8 mouse cellular contexts compared by ENCODE assay signal in the genomic region with DNA sequence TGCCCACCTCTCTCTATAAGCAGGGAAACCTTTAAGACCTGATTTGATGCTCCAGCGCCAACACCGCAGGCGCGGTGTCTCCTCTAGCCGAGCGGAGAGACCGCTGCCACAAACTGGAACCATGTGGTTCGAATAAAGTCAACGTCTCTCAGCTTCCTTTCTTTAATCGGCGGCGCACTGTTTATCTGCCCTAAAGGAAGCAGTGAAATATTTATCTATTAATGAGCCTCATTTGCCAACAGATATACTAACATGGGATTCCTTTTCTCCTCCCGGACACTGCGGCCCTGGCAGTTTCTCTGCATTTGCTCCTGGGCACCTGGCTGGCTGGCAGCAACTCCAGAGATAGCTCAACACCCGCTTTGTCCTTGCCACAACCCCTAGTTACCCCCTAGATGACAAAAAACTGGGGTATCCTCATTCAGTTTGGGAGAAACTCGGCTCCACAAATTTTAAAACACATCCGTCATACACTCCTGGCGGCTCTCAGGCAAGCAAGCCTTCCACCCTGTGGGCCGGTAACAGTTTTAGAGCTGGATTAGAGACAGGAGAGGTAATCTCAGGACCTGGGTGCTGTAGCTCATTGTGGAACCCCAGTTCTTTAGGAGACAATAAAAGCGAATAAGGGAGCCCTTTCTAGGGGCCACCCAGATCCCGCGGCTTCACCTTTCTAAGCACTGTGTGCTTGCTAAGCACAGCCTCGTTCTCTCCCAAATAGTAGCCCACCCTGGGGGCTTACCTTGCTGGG. TPM values are rescaled to one million over a fixed set of nuclear protein-coding genes. Genes with fewer than 3 reads are reported as not detected.
DNase-seq lines count a peak whose midpoint lies in the region; ATAC-seq and TF ChIP-seq lines count a peak whose summit lies in the region.
"Had no signal": no experiment of that assay in that cellular context is flagged by ENCODE, and none has a peak within 500 bp of the region (broad histone marks: within the 10 kb centered on the region; RNA-seq: fewer than 3 reads in every experiment).

No protein-coding gene starts in this region.

- no peaks in the 10 kb centered on the region for H3K9me3 ChIP-seq in heart, embryonic 16.5 days (replicated peaks; ENCODE audit: control insufficient read depth, low read length)
- H3K9me3 ChIP-seq in limb, embryonic 10.5 days (replicated peaks), result no peaks in the 10 kb centered on the region

- no peak for ATAC-seq in heart, embryonic 16.5 days (replicated peaks; ENCODE audit: extremely low read depth, insufficient read depth, low FRiP score)
- ATAC-seq in monocyte, adult 5-6 weeks (replicated peaks; ENCODE audit: insufficient number of reproducible peaks, low FRiP score, low TSS enrichment, poor library complexity, severe bottlenecking), result no peak
- ATAC-seq in frontal cortex, adult (ENCODE audit: low TSS enrichment), result no peak

- H3K27ac ChIP-seq in testis, adult 2 months (ENCODE audit: control insufficient read depth, insufficient read depth, low read depth, low read length), result no peak overlapping the region
- H3K27ac ChIP-seq in heart, embryonic 16.5 days (ENCODE audit: low read length), result no peak overlapping the region
- peak overlapping the region; percentile 99 for H3K27ac ChIP-seq in limb, embryonic 10.5 days

- TF ChIP-seq CTCF in testis, adult 2 months (IDR thresholded peaks at IDR 0.05; ENCODE audit: control insufficient read depth, insufficient read depth, insufficient replicate concordance, low read depth, low read length), result no peak

- DNase-seq in testis, postnatal 14 days (ENCODE audit: low spot score), result no peak
- peak; percentile 76 for DNase-seq in limb, embryonic 10.5 days (ENCODE audit: low spot score)
- no peak for DNase-seq in layer of hippocampus, postnatal 36 days

- H3K27me3 ChIP-seq in testis, adult 2 months (ENCODE audit: control insufficient read depth, insufficient read depth, low read length), result peaks cover 9% of the 10 kb centered on the region
- H3K27me3 ChIP-seq in heart, embryonic 16.5 days (ENCODE audit: control insufficient read depth, insufficient read depth, low read length), result peaks cover 99% of the 10 kb centered on the region
- H3K27me3 ChIP-seq in limb, embryonic 10.5 days (ENCODE audit: low read depth, poor library complexity, severe bottlenecking), result peaks cover 44% of the 10 kb centered on the region

- no peak overlapping the region for H3K9ac ChIP-seq in heart, embryonic 16.5 days (ENCODE audit: low read length)

- H3K36me3 ChIP-seq in testis, adult 2 months (ENCODE audit: control insufficient read depth, insufficient read depth, low read length), result no peaks in the 10 kb centered on the region
- no peaks in the 10 kb centered on the region for H3K36me3 ChIP-seq in heart, embryonic 16.5 days (ENCODE audit: control insufficient read depth, insufficient read depth)
- H3K36me3 ChIP-seq in limb, embryonic 10.5 days, result peaks cover 8% of the 10 kb centered on the region; the same call in 1 of the 2 replicates

- TF ChIP-seq POLR2A in testis, adult 2 months (IDR thresholded peaks at IDR 0.05; ENCODE audit: control insufficient read depth, low read depth, low read length), result no peak

- 9% methylated on average over 23 of the region's 23 CpGs for WGBS in heart, embryonic 16.5 days
- 2% methylated on average over 23 of the region's 23 CpGs for WGBS in limb, embryonic 10.5 days

- H3K4me3 ChIP-seq in testis, adult 2 months (ENCODE audit: control insufficient read depth, low read depth, low read length), result peak overlapping the region; percentile 49; the same call in 1 of the 2 replicates
- H3K4me3 ChIP-seq in heart, embryonic 16.5 days (ENCODE audit: low read length), result no peak overlapping the region
- peak overlapping the region; percentile 90 for H3K4me3 ChIP-seq in limb, embryonic 10.5 days

- H3K4me2 ChIP-seq in heart, embryonic 16.5 days (ENCODE audit: low read depth, low read length), result peak overlapping the region; percentile 53; the same call in 1 of the 2 replicates

- peaks cover 36% of the 10 kb centered on the region for H3K4me1 ChIP-seq in testis, adult 2 months (ENCODE audit: control insufficient read depth, insufficient read depth, low read length)
- H3K4me1 ChIP-seq in heart, embryonic 16.5 days (ENCODE audit: control insufficient read depth, insufficient read depth, low read length), result peaks cover 13% of the 10 kb centered on the region
- peaks cover 83% of the 10 kb centered on the region for H3K4me1 ChIP-seq in limb, embryonic 10.5 days

RNA-seq across cellular contexts. Expression of gene Hoxa7, which starts 3.6 kb away (rescaled TPM):
- polyA plus RNA-seq in testis, adult 2 months (2012; rRNA removed), result 0.48 and 0.72 TPM in 2 replicates
- polyA plus RNA-seq in heart, embryonic 16.5 days (2015; fragmentation: Nextera tagmentation; extraction: Ambion mirVana), result 0.35 and 0.38 TPM in 2 replicates
- polyA plus RNA-seq in limb, embryonic 10.5 days (2016; fragmentation: Nextera tagmentation; extraction: Ambion mirVana), result 24.7 and 24.8 TPM in 2 replicates
- total RNA-seq in monocyte, adult 5-6 weeks (2017), result not detected in 3 replicates
- not detected for total RNA-seq in layer of hippocampus, postnatal 36 days (2021)

RNA-seq across cellular contexts. Expression of gene Gm28308, which starts 4.9 kb away (rescaled TPM):
- polyA plus RNA-seq in testis, adult 2 months (2012; rRNA removed), result not detected in 2 replicates
- not detected in 2 replicates for polyA plus RNA-seq in heart, embryonic 16.5 days (2015; fragmentation: Nextera tagmentation; extraction: Ambion mirVana)
- 0.79 and 1.2 TPM in 2 replicates for polyA plus RNA-seq in limb, embryonic 10.5 days (2016; fragmentation: Nextera tagmentation; extraction: Ambion mirVana)
- 5.6 TPM in 1 of 3 replicates, not detected in the others for total RNA-seq in monocyte, adult 5-6 weeks (2017)
- not detected for total RNA-seq in layer of hippocampus, postnatal 36 days (2021)
- total RNA-seq: heart, postnatal 36 days had no signal

RNA-seq across cellular contexts. Expression of gene Hoxa3, which starts 4.9 kb away (rescaled TPM):
- polyA plus RNA-seq in testis, adult 2 months (2012; rRNA removed), result 5.4 and 5.8 TPM in 2 replicates
- polyA plus RNA-seq in heart, embryonic 16.5 days (2015; fragmentation: Nextera tagmentation; extraction: Ambion mirVana), result 0.89 and 1.3 TPM in 2 replicates
- 7.0 and 7.9 TPM in 2 replicates for polyA plus RNA-seq in limb, embryonic 10.5 days (2016; fragmentation: Nextera tagmentation; extraction: Ambion mirVana)
- 0.29 TPM in 1 of 3 replicates, not detected in the others for total RNA-seq in monocyte, adult 5-6 weeks (2017)
- not detected for total RNA-seq in layer of hippocampus, postnatal 36 days (2021)

RNA-seq across cellular contexts. Expression of gene Hoxa6, which starts 9.5 kb away (rescaled TPM):
- 0.21 TPM in 1 of 2 replicates, not detected in the other for polyA plus RNA-seq in testis, adult 2 months (2012; rRNA removed)
- polyA plus RNA-seq in heart, embryonic 16.5 days (2015; fragmentation: Nextera tagmentation; extraction: Ambion mirVana), result not detected in 2 replicates
- polyA plus RNA-seq in limb, embryonic 10.5 days (2016; fragmentation: Nextera tagmentation; extraction: Ambion mirVana), result 3.5 and 4.1 TPM in 2 replicates
- not detected in 3 replicates for total RNA-seq in monocyte, adult 5-6 weeks (2017)
- not detected for total RNA-seq in layer of hippocampus, postnatal 36 days (2021)
- total RNA-seq: heart, postnatal 36 days had no signal

RNA-seq across cellular contexts. Expression of gene Hoxa9, which starts 12.8 kb away (rescaled TPM):
- 0.52 and 1.9 TPM in 2 replicates for polyA plus RNA-seq in testis, adult 2 months (2012; rRNA removed)
- polyA plus RNA-seq in heart, embryonic 16.5 days (2015; fragmentation: Nextera tagmentation; extraction: Ambion mirVana), result 0.17 TPM in 1 of 2 replicates, not detected in the other
- 95.7 and 123 TPM in 2 replicates for polyA plus RNA-seq in limb, embryonic 10.5 days (2016; fragmentation: Nextera tagmentation; extraction: Ambion mirVana)
- total RNA-seq in monocyte, adult 5-6 weeks (2017), result 0.29 TPM in 1 of 3 replicates, not detected in the others
- total RNA-seq in layer of hippocampus, postnatal 36 days (2021), result not detected
- total RNA-seq: heart, postnatal 36 days had no signal

Comparison
In these comparisons a context has a peak if more than half of its experiments do, and no peak if none do; other contexts are left out.
1. RNA of gene Hoxa7, which starts 3.6 kb away (polyA plus RNA-seq): 24.7 to 24.8 TPM in limb, embryonic 10.5 days; 0.48 to 0.72 TPM in testis, adult 2 months and 0.35 to 0.38 TPM in heart, embryonic 16.5 days; every median in the first group is over 10 times any median in the second.